Mouse (Mus musculus): ENCODE data around the gene Hpf1.

The Hpf1 gene

DNA sequence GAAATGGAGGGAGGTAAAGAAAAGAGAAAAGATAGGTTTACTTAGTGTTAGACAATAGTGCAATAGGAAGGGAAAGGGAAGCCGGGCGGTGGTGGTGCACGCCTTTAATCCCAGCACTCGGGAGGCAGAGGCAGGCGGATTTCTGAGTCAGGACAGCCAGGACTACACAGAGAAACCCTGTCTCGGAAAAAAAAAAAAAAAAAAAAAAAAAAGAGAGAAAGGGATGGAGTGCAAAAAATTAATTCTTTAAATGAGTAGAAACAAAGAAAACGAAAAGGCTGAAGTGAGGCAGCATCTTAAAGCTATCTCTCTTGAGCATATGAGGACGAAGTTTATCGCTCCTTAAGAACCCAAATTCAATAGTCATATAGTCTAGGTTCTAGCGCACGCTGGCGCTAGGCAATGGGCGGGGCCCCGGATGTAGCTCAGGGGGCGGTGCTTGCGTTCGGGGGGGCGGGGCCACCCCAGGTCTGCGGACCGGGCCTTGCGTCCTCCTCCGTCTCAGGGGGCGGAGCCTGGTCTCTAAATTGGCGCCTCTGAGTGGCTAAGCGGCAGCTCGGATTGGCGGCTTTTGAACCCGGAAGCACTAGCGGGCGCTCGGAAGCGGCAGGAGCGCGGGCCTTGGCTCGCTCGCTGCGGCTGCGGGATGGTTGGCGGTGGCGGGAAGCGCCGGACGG lies at the start of gene Hpf1:
Gene Hpf1, plus strand, starts transcription at position 576 of the 677 bp plus-strand sequence.
- peak; percentile 96 for DNase-seq

DNA sequence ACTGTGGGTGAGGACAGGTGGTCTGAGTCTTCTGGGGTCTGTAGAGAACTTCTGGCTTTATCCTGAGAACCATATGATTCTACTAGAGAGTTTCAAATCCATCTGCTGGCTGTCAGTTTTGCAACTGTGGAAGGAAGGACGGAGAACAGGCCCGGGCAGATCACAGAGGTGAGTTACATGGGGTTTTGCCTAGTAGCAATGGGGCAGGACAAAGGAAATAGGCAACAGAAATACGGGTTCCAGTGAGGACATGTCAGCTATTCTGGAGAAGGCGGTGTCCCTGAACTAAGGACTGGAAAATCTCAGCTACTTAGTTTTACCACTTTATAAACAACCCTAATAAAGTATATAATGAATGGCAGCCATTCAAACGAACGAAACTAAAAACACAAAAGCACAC lies 47.8 kb upstream of the Hpf1 start:
- DNase-seq, result no peak

DNA sequence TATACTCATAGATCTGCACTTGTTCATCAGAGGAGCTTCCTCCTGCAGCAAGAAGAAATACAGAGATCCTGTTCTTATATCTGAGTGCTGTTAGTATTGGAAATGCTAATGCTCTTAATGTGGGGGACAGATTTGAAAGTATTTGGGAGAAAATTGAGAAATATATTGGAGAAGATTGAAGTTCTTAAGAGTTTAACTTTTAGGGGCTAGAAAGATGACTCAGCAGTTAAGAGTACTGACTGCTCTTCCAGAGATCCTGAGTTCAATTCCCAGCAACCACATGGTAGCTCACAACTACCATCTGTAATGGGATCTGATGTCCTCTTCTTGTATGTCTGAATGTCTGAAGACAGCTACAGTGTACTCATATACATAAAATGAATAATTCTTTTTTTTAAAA lies 32.7 kb upstream of the Hpf1 start:
- no peak for DNase-seq

DNA sequence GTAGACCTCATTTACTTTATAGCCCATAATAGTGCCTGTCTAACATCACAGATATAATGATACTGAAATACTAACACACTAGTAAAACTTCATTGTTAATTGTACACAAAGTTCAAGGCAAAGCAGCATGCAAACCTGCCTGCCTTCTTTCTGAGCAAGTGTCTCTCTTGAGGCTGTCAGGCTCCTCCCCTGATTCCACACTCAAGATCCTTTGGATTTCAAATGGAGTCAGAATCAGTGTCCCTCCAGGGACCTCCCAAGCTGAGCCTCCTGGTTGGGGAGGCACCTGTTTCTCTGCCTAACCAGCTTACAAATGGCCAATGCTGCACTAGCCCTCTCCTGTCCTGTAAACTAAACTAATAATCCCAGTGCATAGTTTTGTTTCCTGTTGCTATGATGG lies 32.1 kb upstream of the Hpf1 start:
- no peak for DNase-seq

DNA sequence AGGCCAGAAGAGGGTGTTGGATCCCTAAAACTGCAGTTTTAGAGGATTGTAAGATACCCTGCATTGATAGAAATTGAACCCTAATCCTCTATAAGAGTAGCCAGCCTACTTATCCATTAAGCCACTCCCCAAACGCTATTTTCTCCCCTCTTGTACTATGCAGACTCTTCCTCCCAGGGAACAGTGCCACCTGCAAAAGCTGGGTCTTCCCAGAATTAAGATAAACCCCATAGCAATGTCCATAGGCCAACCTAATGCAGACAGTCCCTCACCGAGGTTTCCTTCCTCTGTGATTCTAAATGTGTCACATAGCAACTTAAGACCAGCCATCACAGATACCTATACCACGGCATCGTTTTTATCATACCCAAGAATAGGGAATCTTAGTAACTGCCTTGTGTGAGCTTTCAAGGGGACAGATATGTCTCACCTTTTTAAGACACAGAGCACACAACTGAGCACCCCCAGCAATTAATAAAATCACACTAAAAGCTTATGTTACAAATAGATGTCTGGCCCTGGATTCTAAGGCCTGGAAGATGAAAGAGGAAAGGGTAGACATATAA lies 31.2 kb upstream of the Hpf1 start:
- DNase-seq, result no peak

DNA sequence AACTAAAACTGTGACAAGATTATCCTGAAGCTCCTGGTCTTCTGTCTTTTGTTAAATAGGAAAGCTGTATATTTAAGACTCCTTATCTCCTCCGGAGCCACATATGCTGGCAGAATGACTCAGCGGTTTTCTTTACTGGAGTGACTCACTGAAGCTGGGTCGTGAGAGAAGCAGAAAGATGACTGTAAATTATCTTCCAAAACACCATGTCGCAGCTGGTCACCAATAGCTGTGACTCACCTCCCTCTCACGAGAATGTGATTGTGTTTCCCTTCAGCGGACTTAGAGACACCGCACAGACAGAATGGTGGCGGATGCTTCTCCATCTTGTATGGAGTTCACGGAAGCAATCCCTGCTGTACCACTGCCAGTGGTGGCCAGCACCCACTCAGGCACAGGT lies 30.6 kb upstream of the Hpf1 start:
- no peak for DNase-seq

DNA sequence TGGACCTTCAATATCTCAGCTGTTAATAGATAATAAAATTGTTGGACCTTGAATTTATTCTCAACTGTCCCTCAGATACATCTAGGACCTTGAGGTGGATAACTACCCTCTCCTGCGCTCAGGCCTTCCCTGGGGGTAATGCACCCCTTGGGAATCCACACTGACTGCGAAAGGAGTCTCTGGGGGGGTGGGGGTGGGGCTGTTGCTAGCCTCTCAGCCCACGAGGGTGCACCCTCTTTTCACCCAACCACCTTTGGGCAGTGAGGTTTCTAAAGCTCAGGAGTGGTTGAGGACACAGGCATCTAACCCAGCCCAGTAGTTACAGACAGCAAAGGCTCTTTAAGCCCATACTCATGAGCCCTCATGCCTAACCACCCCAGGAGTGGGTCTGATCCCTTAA lies 29.5 kb upstream of the Hpf1 start:
- DNase-seq, result no peak

DNA sequence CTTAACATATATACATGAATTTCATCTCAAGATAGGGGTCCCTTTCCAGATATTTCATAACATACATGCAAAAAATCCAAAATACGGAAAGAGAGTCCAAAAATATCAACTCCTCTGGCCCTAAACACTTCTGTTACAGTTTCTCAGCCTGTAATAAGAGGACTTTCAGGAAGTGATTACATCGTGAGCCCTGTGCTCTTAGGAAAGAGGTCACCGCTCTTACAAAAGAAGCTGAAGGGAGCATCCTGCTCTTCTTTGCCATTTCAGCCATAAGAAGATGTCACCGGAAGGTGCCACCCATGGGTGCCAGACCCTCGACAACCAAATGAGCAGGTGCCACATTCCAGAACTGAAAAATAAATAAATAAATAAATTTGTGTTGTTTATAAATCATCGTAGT lies 28.4 kb upstream of the Hpf1 start:
- DNase-seq, result no peak

DNA sequence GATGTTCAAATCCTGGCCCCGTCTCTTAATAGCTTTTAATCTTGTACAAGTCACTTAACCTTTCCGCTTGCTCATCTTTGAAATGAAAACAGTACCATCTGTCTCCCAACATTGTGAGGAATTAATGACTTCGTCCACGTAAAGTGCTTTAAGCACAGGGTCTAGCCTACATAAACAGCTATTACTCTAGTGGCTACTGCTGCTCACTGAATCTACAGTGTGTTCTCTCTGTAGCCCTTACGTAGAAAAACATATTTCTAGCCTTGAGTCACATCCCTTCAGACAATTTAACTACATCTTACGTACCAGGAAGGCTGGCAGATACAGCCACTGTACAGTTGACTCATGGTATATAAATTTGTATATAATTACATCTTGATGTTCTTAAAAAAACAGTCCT lies 25.3 kb upstream of the Hpf1 start:
- DNase-seq, result no peak

DNA sequence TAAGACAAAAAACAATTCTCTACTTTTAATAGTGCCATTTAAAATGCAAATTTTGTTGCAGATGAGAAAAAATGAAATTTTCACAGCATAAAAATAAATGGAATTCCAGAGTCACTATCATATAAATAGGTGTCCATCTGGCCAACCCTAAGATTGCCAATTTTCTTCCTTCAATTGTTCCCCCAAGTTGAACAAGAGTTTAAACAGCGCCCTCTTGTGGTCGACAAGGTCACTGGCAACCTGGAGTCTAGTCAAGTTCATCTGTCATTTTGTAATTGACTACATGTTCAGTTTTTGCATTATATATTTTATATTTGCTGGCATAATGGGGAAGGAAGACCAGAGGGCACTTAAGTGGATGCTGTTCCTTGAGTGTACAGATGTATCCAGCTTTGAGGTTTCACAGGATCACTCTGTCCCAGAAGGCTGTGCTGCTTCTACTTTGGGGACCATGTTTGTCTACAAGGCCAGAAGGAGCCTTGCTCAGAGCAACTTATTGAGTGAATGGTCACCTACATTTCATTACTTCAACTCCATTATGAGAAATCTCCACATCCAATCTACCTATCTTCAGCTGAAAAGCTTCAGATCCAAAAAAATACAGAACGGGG lies 24.6 kb upstream of the Hpf1 start:
- peak; percentile 54 for DNase-seq

DNA sequence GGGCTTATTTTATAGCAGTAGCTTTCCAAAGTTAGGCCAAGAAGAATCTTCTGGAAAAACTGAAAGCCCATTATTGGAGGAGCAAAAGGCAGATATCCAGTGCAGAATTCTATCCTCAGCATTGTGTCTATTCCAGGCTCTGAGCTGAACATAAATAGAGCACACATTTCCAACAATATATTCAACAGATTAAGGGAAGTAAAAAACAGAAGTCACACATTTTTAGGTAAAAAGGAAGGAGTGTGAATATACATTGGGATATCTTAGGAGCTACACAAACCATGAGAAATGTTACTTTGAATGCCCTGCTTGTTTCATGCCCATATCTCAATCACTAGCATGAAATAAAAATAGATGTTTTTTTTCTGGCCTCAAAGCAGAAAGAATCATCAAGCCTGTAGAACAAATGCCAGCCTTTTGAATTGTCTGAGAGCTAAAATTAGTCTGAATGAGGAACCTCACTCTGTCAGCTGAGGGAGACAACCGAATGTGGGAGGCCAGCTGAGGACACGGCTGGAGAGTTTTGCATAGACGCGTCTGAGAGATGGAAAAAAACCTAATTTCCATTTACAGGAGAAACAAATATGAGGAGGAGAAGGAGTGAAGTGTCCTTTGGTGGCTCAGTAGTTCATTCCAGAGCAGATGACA lies 22.6 kb upstream of the Hpf1 start:
- DNase-seq, result no peak

DNA sequence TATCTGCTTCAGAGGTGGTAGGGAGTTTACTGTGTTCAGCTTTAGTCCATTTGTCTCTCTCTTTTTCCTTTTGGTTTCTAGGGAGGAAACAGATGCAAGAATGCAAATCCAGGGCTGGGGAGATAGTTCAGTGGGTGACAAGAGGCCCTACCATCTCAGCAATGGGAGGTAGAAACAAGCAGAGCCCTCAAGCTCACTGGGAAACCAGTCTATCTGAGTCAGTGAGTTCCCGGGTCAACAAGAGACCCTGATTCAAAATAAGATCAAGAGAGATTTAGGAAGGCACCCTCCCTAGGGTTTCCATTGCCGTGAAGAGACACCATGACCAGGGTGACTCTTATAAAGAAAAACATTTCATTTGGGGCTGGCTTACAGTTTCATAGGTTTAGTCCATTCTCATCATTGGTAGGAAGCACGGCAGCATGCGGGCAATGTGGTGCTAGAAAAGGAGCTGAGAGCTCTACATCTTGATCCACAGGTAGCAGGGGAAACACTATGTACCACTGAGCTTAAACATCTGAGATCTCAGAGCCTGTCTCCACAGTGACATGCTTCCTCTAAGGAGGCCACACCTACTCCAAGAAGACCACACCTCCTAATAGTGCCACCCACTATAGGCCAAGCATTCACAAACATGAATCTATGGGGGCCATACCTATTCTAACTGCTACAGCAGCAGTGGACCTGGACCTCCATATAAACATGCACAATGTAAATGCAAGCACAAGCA lies 21.8 kb upstream of the Hpf1 start:
- no peak for DNase-seq

DNA sequence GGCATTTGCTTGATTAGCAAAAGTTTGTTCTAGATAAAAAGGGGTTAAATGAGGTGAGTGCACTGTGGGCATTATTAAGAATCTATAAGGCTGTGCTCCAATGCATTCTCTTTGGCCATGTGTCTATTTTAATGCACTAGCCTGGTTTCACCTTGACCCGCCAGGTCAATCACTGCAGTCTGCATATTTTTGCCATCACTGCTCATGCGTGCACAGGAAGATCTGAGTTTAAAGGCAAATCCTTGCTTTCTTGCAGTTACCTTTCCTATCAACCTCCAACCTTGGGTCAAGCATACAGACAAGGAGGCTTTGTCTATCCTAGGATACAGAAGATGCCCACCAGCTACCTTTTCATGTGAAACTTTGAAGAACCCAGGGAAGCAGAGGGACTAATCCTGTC lies 20.5 kb upstream of the Hpf1 start:
- no peak for DNase-seq

DNA sequence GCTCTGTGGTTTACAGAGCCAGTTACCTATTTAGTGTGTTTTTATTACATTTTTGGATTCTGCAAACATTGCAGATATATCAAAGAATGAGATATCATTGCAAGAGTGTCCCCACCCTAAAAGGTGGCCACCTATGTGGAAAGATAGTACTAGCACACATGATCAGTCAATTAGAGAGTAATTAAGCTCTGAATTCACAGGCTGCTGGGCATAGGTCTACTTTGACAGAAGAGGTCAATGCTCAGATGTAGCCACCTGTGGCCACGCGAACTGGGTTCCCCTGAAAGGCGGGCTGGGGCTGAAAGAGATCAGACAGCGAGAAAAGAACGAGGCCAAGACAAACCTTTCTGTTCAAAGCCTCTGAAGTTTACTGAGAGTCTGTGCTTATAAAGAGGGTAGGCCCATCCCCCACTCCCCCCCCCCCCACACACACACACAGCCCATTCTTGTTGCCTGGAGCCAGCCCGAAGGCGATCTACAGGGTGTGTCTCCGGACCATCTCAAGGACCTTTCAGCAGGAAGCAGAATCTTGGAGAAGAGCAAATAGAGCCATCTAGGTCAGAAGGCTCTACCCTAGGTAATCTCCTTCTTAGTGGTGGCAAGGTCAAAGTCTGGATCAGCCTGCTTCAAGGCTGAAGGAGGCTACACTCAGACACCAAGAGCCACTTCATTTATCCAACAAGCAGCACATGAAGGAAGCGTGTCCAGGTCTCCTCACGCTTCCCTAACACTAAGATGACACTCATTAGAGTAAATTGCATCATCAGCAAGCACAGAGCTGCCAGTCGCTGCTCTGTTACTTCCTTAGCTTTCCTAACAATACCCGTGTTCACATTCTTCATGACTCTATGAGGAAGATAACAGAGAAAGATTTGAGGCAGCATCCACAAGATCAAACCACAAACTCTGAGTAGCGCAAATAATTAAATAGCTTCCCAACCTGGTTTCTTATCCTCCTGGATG lies 19.7 kb upstream of the Hpf1 start:
- no peak for DNase-seq

DNA sequence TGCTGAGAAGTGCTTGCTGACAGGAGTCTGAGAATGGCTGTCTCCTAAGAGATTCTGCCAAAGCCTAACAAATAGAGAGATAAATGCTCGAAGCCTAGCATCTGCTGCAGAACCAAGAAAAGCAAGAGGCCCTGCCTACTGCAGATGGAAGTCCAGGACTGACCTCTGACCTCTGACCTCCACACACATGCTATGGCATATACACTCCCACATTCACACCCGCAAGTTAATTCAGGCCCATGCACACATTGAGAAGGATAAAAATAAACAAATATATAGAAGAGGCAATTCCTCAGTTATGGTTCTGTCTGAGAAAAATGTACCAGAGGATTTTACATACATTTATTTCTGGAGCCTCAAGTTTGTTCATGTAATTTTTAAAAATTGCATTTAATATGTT lies 11.6 kb upstream of the Hpf1 start:
- no peak for DNase-seq

DNA sequence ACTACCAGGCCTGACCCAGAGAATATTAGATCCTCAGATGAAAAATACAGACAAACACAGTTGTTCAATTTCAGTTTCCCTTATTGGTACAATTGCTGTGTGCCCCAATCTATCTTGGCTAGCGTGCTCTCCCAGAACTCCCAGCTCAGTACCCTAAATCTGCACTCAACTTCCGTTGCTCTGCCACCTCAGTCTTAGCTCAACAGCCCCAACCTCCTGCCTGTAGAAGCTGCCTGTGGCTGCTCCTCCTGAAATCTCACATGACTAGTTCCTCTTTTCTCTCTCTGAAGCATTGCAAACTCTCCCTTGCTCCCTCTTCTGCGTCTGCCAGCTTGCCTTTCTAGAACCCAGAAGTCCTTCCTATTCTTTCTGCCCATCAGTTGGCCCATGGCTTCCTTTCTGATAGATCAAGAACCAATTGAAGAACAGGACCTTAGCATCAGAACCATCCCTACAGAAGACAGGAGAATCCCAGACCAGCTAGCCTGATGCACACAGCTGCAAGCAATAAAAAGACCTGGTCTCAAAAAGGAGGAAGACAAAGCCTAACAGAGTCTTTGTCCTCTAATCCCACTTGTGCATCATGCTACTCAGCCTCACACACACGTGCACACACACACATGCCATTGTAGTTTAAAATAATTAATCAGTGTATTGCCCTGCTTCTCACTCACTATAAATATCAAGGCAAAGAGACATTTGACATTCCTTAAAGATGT lies 6.6 kb upstream of the Hpf1 start:
- DNase-seq, result no peak

DNA sequence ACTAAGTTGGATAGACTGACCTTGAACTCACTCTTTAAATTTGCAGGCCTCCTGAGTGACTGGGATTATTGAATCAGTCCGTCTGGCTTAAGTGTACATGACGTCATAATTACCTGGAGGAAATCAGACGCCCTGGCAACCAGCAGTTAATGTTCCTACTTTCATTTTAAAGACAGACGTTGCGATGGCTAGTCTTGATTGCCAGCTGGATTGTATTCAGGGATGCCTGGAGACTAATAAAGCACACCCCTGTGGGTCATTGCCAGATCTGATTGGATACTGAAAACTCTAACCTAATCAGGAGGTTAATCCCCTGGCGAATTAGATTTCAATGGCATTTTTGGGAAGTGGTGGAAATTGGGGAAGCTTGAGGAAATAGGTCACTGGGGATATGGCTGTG lies 3.5 kb upstream of the Hpf1 start:
- DNase-seq, result no peak

DNA sequence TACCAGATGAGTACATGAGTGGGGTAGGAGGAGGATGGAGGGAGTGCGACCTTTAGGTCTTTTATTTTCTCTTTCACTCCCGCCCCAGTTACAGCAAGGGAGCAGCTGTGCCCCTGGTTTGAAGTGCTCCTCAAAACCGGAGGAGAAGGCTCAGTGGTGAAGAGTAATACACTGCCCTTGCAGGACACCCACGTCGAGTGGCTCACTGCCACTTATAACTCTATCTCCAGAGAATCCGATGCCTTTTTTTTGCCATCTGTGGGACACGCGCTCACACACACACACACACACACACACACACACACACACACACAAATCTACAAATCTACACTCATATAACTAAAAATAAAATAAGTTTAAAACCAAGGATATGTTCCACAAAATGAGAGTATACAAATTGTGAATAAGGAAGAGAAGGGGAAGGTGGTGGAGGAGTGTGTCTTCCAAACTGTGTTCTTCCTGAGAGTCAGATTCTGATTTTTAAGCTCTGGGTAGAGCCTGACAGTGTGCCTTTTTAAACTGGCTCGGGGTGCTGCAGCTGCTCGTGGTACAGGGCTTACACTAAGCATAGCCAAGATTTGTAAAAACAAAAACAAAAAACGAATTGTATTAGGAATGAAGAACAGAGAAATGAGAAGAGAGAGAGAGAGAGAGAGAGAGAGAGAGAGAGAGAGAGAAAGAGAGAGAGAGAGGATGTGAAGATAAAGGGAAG lies 931 bp upstream of the Hpf1 start:
- DNase-seq, result no peak

DNA sequence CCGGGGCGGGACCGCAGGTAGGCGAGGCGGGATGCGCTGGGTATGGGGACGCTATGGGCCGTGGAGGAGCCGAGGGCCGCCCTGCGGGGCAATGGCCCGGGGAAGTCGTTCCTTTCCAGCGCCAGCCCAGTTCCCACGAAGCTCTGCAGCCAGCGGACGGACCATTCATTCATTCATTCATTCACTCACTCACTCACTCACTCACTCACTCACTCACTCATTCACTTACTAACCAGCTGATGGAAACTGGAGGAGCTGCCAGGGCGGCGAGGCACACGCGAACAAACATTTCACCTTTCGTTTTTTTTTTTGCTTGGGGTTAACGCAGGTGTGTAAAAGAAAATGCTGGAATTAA lies 279 bp downstream of the Hpf1 start:
- DNase-seq, result no peak

DNA sequence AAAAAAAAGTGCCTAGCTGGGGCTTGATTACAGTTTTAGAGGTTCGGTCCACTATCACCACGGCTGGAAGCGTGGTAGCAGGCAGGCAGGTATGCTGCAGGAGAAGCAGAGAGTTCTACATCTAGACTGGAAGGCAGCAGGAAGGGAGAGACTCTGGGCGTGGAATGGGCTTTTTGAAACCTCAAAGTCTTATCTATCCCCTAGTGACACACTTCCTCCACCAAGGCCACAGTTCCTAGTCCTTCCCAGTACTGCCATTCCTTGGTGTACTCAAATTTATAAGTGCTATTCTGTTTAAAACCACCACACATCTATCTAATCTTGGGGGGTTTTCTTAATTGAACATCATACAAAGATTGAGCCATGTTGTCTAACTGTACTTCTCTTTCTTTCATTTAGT lies 1.5 kb downstream of the Hpf1 start:
- no peak for DNase-seq

DNA sequence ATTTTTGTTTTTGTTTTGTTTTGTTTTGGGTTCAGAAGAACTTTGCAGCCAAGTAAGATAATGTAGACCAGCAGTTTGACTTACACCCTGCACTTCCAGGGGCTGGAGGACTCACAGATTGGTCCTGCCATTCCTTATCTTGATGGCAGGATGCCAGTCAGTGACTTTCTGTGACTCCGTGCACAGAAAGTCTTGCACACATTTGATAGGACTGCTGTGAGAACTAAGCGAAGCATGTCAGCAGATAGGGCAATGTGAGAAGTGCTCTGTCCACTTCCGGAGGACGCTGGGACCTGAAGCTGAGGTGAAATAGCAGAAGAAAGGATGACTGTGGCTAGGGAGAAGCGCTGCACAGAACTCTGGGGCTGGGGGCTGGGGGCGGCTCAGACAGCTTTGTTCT lies 5.7 kb downstream of the Hpf1 start:
- DNase-seq, result no peak
